Mouse (Mus musculus) kidney, adult 2 months (tissue): ENCODE results near the gene Soga3.

Experiments used
- CTCF ChIP-seq: fragments of 200-500 bp; conservative IDR thresholded peaks from 2 replicates; pipeline ENCODE4 v1.5.1; 2011; ENCODE audit warnings: low read depth, mild to moderate bottlenecking, control low read depth, low read length, moderate library complexity, mixed read lengths; ENCODE audit not compliant: insufficient read depth, insufficient read length
- POLR2A ChIP-seq: fragments of 200-500 bp; IDR thresholded peaks from one replicate; pipeline ENCODE4 v1.6.1; 2011; ENCODE audit warnings: low read depth, low read length, control low read depth

- TF ChIP-seq CTCF (0 out of 2 replicates have a peak, but pooled peaks have one; percentile 10), POLR2A (no peak)
Measured at GRCm38 (mm10) chr10:29106962-29107361, 36.7 kb upstream of the Soga3 start.
